Mouse (Mus musculus) kidney, postnatal 36 days (tissue): ENCODE data around the gene Tomm20.
"Not testable (repeated sequence)": the region's sequence is repeated elsewhere in the genome, so short reads cannot be mapped to it uniquely, and the experiment has no call there.

ENCODE experiments used
- DNase-seq, 2 experiments: peaks; one replicate each; pipeline ENCODE4 v3.0.0; 2021 to 2022; ENCODE audit warnings: mixed read lengths in 2 of 2

Tomm20 gene

GRCm38 (mm10) chr8:126882586-126882985 is 63.1 kb downstream of the Tomm20 start:
- DNase-seq = not testable (repeated sequence)

- peak in 1 of 2 experiments; percentile 45 for DNase-seq
Observed at GRCm38 (mm10) chr8:126881641-126882140, 64.0 kb downstream of the Tomm20 start.
